Mouse (Mus musculus): ENCODE results near the gene Ctso.

GRCm38 (mm10) chr3:81995371-81995770, 63.0 kb downstream of the Ctso start:
- no peak for TF ChIP-seq CTCF (IDR thresholded peaks at IDR 0.05; ENCODE audit: low read depth)
- TF ChIP-seq EP300 (optimal IDR thresholded peaks at IDR 0.05) = no peak
